Mouse (Mus musculus) midbrain, embryonic 15.5 days (tissue): Measurements from ENCODE around the gene Krt28. TPM values are rescaled to one million over a fixed set of nuclear protein-coding genes. Genes with fewer than 3 reads are reported as not detected.

Experiments used
- ATAC-seq: fragments of 200-750 bp; cut with Nextera tagmentation; replicated peaks from 2 replicates; pipeline ENCODE4 v1.8.0; 2017; ENCODE audit warnings: moderate TSS enrichment
- H3K27ac ChIP-seq: fragments of 300-500 bp; sonication (generic); 2 replicates; pipeline ENCODE4 v1.5.1; 2015; ENCODE audit warnings: mild to moderate bottlenecking, inconsistent platforms
- H3K27me3 ChIP-seq: fragments of 300-500 bp; sonication (generic); replicated peaks from 2 replicates; pipeline ENCODE4 v1.6.1; 2015; ENCODE audit warnings: inconsistent platforms
- H3K36me3 ChIP-seq: fragments of 300-500 bp; sonication (generic); replicated peaks from 2 replicates; pipeline ENCODE4 v1.6.1; 2015; ENCODE audit warnings: inconsistent platforms
- H3K4me1 ChIP-seq: fragments of 300-500 bp; sonication (generic); 2 replicates; pipeline ENCODE4 v1.6.1; 2015; ENCODE audit warnings: inconsistent platforms
- H3K4me2 ChIP-seq: fragments of 300-500 bp; sonication (generic); 2 replicates; pipeline ENCODE4 v1.6.1; 2015; ENCODE audit warnings: inconsistent platforms, mild to moderate bottlenecking, moderate library complexity
- H3K4me3 ChIP-seq: fragments of 300-500 bp; sonication (generic); 2 replicates; pipeline ENCODE4 v1.5.1; 2015; ENCODE audit warnings: mild to moderate bottlenecking, inconsistent platforms
- H3K9ac ChIP-seq: fragments of 300-500 bp; sonication (generic); 2 replicates; pipeline ENCODE4 v1.6.1; 2015; ENCODE audit warnings: mild to moderate bottlenecking, inconsistent platforms
- H3K9me3 ChIP-seq: fragments of 300-500 bp; sonication (generic); 2 replicates; pipeline ENCODE4 v1.6.1; 2016; ENCODE audit warnings: inconsistent platforms
- WGBS: fragments of 180-500 bp; shearing (Covaris S2); methylation state at CpG from one replicate; pipeline ENCODE4 v1.1.7; 2015; ENCODE audit warnings: mixed read lengths; 5-methylcytosine and 5-hydroxymethylcytosine counted together
- polyA plus RNA-seq: library from polyadenylated mRNA; unstranded; fragments of >200 nt; fragmentation: Nextera tagmentation; extraction: Ambion mirVana; gene quantifications from 2 replicates; pipeline ENCODE4 v1.2.1, GENCODE M21; 2015

Krt28 gene
- polyA plus RNA-seq: 0.21 and 0.45 TPM in 2 replicates

DNA sequence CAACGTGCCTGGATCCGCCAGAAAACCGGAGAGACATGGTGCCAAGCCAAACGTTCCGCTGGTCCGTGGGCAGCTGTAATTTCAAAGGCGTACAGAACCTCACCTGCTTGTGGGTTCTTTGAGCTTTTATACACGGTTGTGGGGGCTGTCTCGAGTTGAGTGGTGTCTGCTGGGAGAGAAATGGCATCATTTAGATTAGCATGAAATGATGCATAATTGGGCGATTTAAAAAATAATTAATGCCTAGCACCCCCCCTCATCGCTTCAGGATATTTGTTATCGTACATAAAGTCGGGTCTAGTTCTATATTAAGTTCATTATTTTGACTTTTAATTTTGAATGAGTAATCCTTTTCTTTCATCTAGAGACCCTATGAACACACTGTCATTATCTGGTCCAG lies at the start of gene Krt28:
Krt28 (minus strand) TSS at position 101 of the 400 bp plus-strand sequence.
- no peak within 1 kb of the TSS for H3K4me2 ChIP-seq
- H3K27ac ChIP-seq: no peak within 1 kb of the TSS
- no peak for ATAC-seq
- H3K9me3 ChIP-seq: no peaks in the 10 kb centered on the region
- H3K9ac ChIP-seq: no peak within 1 kb of the TSS
- peaks cover 7% of the 10 kb centered on the region; the same call in 1 of the 2 replicates for H3K27me3 ChIP-seq
- 0 out of 2 replicates have a peak, but pooled peaks cover 3% of the 10 kb centered on the region for H3K4me1 ChIP-seq
- H3K36me3 ChIP-seq: no peaks in the 10 kb centered on the region
- WGBS: 84% methylated on average over 13 of the region's 13 CpGs
- H3K4me3 ChIP-seq: no peak within 1 kb of the TSS

DNA sequence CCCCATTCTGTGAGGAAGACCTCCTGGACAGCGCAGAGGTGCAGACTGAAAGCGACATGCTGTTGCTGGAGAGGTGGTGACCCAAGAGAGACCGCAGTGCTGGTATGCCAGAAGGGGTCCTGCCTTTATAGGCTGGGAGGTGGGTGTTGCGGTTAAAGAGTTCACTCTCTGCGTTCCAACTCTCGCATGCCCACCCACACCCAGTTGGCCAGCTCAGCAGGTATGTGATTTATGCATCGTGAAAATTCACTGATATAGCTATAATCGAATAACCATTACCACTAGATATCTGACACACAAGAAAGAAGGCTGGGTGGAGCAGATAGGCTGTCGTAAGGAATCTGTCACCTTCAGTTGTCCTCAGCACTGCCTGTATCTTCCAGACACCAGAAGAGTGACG lies 47.5 kb upstream of the Krt28 start, which contains the start of gene Krt12:
Krt12 (minus strand) TSS at position 101 of the 400 bp plus-strand sequence.
- H3K27me3 ChIP-seq: no peaks in the 10 kb centered on the region
- no peak within 1 kb of the TSS for H3K9ac ChIP-seq
- H3K4me2 ChIP-seq: no peak within 1 kb of the TSS
- ATAC-seq: no peak
- no peaks in the 10 kb centered on the region for H3K4me1 ChIP-seq
- H3K9me3 ChIP-seq: no peaks in the 10 kb centered on the region
- H3K4me3 ChIP-seq: no peak within 1 kb of the TSS
- H3K36me3 ChIP-seq: no peaks in the 10 kb centered on the region
- WGBS: 85% methylated on average over 10 of the region's 10 CpGs
- no peak within 1 kb of the TSS for H3K27ac ChIP-seq

DNA sequence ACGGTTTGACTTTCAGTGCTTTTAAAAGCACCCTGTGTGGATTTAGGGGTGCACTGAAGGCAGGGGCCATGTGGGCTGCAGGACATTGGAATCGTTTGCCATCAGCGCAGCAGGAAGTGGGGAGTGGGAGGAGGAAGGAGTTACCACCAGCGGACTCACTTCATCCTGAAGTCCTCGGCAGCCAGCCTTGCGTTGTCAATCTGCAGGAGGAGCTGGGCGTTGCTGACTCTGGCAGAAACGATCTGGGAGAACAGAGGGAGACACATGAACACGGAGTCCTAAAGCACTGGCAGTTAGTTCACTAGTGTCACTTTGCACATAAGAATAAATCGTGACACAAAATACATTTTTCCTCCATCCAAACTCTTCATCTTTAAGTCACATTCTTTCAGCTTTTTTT lies 45.9 kb upstream of the Krt28 start:
- Histone ChIP-seq H3K36me3 (no peaks in the 10 kb centered on the region), H3K4me1 (no peaks in the 10 kb centered on the region), H3K27ac (no peak overlapping the region), H3K4me2 (no peak overlapping the region), H3K4me3 (no peak overlapping the region), H3K27me3 (no peaks in the 10 kb centered on the region), H3K9me3 (no peaks in the 10 kb centered on the region), H3K9ac (no peak overlapping the region)
- no peak for ATAC-seq
- 66% methylated on average over 10 of the region's 10 CpGs for WGBS

DNA sequence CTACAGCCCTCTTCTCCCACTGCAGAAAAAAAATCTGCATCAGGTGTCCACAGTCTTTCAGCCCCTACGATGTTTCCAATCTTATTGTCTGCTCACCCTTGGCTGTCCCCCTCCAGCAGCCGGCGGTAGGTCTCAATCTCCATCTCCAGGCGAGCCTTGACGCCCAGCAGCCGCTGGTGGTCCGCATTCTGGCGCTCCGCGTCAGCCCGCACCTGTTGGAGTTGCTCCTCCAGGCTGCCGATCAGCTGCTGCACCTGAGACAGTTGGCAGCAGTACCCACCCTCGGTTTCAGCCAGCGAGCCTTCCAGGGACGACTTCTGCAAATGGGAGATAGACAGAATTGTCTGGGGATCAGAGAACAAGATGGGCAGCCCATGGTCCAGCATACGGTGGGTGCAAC lies 43.1 kb upstream of the Krt28 start:
- Histone ChIP-seq H3K9me3 (no peaks in the 10 kb centered on the region), H3K9ac (no peak overlapping the region), H3K4me1 (no peaks in the 10 kb centered on the region), H3K36me3 (no peaks in the 10 kb centered on the region), H3K4me2 (no peak overlapping the region), H3K27ac (no peak overlapping the region), H3K4me3 (no peak overlapping the region), H3K27me3 (no peaks in the 10 kb centered on the region)
- ATAC-seq: no peak
- 72% methylated on average over 16 of the region's 16 CpGs for WGBS

DNA sequence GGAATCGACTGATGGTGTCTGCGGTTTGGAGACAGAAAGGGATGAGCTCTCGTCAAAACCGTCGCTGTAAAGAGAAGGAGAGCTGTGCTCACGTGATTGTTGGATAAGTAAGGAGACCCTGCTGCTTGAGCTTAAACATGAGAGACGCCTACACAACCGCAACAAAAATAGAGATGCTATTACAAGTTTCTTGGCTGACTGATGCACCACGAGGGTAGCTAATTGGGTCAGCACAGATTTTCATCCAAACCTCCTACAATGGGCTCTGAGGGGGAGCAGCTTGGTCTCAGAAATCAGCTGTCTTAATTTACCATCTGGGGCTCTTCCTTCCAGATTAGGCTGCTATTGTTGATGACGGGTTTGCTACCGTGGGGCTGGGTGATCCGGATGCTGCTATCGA lies 42.2 kb upstream of the Krt28 start:
- Histone ChIP-seq H3K4me1 (no peaks in the 10 kb centered on the region), H3K9me3 (no peaks in the 10 kb centered on the region), H3K9ac (no peak overlapping the region), H3K27ac (no peak overlapping the region), H3K36me3 (no peaks in the 10 kb centered on the region), H3K4me2 (no peak overlapping the region), H3K27me3 (no peaks in the 10 kb centered on the region), H3K4me3 (no peak overlapping the region)
- ATAC-seq: no peak
- 76% methylated on average over 13 of the region's 13 CpGs for WGBS

DNA sequence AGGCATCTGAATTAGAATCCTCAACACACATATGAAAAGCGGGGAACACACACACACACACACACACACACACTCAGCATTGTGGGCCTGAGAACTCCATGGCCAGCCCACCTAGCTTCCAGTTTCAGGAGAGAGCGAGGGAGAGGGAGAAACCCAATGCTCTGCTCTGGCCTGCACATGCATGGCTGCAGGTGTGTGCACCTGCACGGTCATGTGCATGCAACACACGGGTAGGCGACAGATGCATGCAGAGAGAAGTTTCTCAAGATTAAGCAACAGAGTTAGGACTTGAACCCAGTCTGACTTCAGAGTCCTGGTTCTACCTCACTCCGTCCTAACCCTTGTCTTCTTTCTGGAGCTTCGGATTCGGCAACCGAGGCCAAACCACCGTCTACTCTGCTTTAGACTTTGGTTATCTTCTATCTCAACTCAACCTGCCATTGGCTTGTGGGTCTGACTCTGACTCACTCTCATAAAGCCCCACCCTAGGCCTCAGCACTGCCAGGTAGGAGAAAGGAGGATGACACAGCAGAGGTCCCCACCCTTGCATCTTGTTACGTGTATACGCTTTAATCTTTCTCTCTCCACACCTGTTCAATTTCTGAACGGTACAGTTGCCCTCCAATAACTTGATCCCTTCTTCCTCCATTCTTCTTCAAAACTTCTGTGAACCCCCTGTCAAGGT lies 39.9 kb upstream of the Krt28 start:
- Histone ChIP-seq H3K27me3 (no peaks in the 10 kb centered on the region), H3K4me3 (no peak overlapping the region), H3K4me1 (no peaks in the 10 kb centered on the region), H3K36me3 (no peaks in the 10 kb centered on the region), H3K9me3 (no peaks in the 10 kb centered on the region), H3K27ac (no peak overlapping the region), H3K4me2 (no peak overlapping the region), H3K9ac (no peak overlapping the region)
- WGBS: 90% methylated on average over 13 of the region's 13 CpGs
- ATAC-seq: no peak

DNA sequence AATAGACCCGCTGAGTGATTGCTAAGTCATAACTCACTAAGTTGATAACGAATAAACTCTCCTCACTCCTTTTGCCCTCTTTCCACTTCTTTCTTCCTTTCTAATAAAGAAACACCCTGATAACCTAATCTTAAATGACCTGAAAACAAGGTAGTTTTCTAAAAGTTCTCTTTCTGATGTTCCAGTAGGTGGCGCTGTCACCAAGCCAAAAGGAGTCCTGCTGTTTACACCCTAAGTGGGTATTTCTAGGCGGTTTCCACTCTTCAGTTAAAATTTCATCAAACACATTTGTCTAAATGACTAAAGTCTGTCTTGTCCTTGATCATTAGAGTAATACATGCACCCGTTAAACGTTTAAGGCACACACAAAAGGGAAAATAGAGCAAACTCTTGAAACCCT lies 38.5 kb upstream of the Krt28 start:
- H3K4me1 ChIP-seq: no peaks in the 10 kb centered on the region
- no peak overlapping the region for H3K4me3 ChIP-seq
- no peak overlapping the region for H3K4me2 ChIP-seq
- H3K27me3 ChIP-seq: no peaks in the 10 kb centered on the region
- 23% methylated on average over 6 of the region's 6 CpGs for WGBS
- ATAC-seq: no peak
- H3K36me3 ChIP-seq: no peaks in the 10 kb centered on the region
- H3K9ac ChIP-seq: no peak overlapping the region
- H3K27ac ChIP-seq: no peak overlapping the region
- H3K9me3 ChIP-seq: no peaks in the 10 kb centered on the region

DNA sequence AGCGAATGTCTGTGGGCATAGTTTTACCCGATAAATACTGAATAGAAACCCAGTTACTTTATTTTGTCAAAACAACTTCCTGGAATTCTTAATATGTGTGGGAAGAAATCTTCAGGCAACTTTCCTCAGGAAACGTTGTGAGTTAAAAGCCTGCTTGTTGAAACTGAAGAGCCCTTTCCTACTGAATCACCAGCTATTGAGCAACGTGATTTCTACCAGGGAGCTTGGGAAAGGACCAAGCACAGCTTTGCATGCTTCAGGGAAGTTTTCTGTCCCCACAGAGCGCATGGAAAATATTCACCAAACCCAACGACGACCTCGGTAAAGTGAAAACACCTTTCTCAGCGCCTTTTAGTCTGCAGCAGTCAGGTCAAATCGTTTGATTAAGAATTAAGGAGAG lies 31.5 kb upstream of the Krt28 start:
- H3K9ac ChIP-seq: no peak overlapping the region
- ATAC-seq: no peak
- H3K27me3 ChIP-seq: 0 out of 2 replicates have a peak, but pooled peaks cover 2% of the 10 kb centered on the region
- H3K9me3 ChIP-seq: no peaks in the 10 kb centered on the region
- no peaks in the 10 kb centered on the region for H3K4me1 ChIP-seq
- H3K4me3 ChIP-seq: no peak overlapping the region
- no peaks in the 10 kb centered on the region for H3K36me3 ChIP-seq
- H3K4me2 ChIP-seq: no peak overlapping the region
- no peak overlapping the region for H3K27ac ChIP-seq
- WGBS: 72% methylated on average over 10 of the region's 10 CpGs

DNA sequence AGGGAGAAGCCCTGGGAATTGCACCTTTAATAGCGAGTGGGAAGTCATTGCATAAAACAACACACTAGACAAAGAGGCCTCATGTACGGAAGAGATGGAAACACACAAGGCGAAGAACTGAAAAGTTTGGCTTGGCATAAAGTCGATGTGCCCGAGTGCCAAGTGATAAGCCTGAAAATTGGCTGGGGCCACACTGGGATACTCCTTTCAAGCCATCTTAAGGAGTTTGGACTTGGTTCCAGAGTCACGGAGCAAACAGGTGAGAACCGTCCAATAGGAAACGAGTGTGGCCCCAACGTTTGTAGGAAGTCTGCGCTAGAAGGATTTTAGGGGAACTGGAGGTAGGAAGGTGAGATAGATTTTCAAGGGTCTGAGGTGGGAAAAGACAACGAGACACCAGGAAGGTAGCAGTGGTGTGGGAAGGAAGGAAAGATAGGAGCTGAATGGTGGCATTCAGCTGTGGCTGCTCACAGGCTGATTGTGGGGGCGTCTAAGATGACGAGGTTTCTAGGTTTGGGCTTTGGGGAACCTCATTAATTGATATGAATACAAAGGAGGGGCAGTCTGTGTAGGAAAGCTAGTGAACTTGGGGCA lies 25.4 kb upstream of the Krt28 start:
- no peak for ATAC-seq
- no peaks in the 10 kb centered on the region for H3K9me3 ChIP-seq
- WGBS: 89% methylated on average over 13 of the region's 13 CpGs
- H3K4me2 ChIP-seq: no peak overlapping the region
- no peaks in the 10 kb centered on the region for H3K36me3 ChIP-seq
- H3K4me3 ChIP-seq: no peak overlapping the region
- 0 out of 2 replicates have a peak, but pooled peaks cover 5% of the 10 kb centered on the region for H3K4me1 ChIP-seq
- H3K27ac ChIP-seq: no peak overlapping the region
- no peak overlapping the region for H3K9ac ChIP-seq
- 0 out of 2 replicates have a peak, but pooled peaks cover 6% of the 10 kb centered on the region for H3K27me3 ChIP-seq

DNA sequence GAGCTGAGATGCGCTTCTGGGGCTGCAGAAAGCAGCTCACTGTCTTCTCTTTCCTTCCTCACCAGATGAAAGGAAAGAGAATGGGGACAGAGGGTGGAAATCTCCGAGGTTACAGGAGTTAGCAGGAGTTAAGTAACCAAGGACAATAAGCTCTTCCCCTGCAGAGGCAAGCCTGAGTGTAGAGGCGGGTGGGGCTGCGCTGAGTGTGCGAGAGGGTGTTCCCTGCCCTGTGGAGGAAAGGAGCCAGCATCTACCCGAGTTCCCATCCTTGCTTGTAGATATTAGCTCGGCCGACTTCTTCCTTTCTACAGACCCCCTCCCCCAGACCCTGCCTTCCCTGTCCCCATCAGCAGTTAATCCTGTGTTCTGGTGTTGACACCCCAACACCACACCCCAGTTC lies 24.1 kb upstream of the Krt28 start:
- Histone ChIP-seq H3K27ac (no peak overlapping the region), H3K9ac (no peak overlapping the region), H3K9me3 (no peaks in the 10 kb centered on the region), H3K4me3 (no peak overlapping the region), H3K36me3 (no peaks in the 10 kb centered on the region), H3K27me3 (0 out of 2 replicates have a peak, but pooled peaks cover 6% of the 10 kb centered on the region), H3K4me1 (0 out of 2 replicates have a peak, but pooled peaks cover 5% of the 10 kb centered on the region), H3K4me2 (no peak overlapping the region)
- WGBS: 42% methylated on average over 8 of the region's 8 CpGs
- no peak for ATAC-seq

DNA sequence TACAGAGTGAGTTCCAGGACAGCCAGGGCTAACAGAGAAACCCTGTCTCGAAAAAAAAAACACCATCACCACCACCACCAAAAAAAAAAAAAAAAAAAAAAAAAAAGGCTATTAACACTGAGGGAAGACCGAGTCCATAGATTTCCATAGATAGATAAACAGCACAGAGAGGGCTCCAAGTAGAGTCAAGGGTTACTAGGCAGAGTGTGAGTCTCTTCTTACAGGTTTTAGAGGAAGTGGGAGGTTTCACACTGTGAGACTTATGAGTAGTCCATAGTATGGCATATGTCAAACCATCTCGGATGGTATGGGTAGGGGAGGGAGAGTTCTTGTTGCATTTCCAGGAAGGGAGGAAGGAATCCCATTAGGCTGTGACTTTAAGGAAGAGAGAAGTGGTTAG lies 23.4 kb upstream of the Krt28 start:
- 85% methylated on average over 3 of the region's 3 CpGs for WGBS
- Histone ChIP-seq H3K27ac (no peak overlapping the region), H3K9me3 (no peaks in the 10 kb centered on the region), H3K4me1 (0 out of 2 replicates have a peak, but pooled peaks cover 5% of the 10 kb centered on the region), H3K4me2 (no peak overlapping the region), H3K9ac (no peak overlapping the region), H3K36me3 (no peaks in the 10 kb centered on the region), H3K27me3 (0 out of 2 replicates have a peak, but pooled peaks cover 6% of the 10 kb centered on the region), H3K4me3 (no peak overlapping the region)
- ATAC-seq: no peak

DNA sequence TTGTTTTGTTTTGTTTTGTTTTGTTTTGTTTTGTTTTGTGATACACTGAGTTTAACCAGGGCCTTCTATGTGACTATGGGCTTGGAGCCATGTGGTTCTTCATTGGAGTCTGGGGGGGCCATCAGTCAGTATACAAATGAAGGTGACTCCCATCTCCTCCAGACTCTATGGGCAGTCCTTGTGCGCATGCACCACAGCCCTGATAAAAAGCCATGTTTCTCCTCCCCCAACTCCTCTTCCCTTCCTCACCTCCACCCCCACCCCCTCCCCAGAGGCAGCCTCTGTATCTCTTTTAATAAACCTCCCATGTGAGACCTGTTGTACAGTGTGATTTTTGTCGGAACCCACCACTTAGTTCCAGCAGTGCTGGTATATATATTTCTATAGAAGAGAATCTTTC lies 22.0 kb upstream of the Krt28 start:
- Histone ChIP-seq H3K27ac (no peak overlapping the region), H3K9me3 (no peaks in the 10 kb centered on the region), H3K36me3 (no peaks in the 10 kb centered on the region), H3K4me3 (no peak overlapping the region), H3K4me1 (0 out of 2 replicates have a peak, but pooled peaks cover 5% of the 10 kb centered on the region), H3K9ac (no peak overlapping the region), H3K4me2 (no peak overlapping the region), H3K27me3 (0 out of 2 replicates have a peak, but pooled peaks cover 4% of the 10 kb centered on the region)
- ATAC-seq: no peak
- 71% methylated on average over 2 of the region's 2 CpGs for WGBS
